Mouse (Mus musculus) CH12.LX (cell line): ENCODE measurements around the gene Olfr584.
A peak's percentile ranks its signal among the peaks of the same experiment; 100 is the strongest.

Experiments
- CHD1 ChIP-seq: IDR thresholded peaks from 2 replicates; pipeline ENCODE4 v1.6.1; 2012; ENCODE audit warnings: low read depth, low read length, improper control_type of control experiment, inconsistent platforms
- CTCF ChIP-seq, 2 experiments: IDR thresholded peaks in 1 of 2; conservative IDR thresholded peaks in 1 of 2; 2 replicates each; pipeline ENCODE4 v1.5.1; 2011 to 2012; ENCODE audit warnings: low read depth in 2 of 2, low read length in 2 of 2, improper control_type of control experiment in 1 of 2, inconsistent platforms in 1 of 2, mild to moderate bottlenecking in 1 of 2, moderate library complexity in 1 of 2
- E2F4 ChIP-seq: IDR thresholded peaks from 2 replicates; pipeline ENCODE4 v1.6.1; 2011; ENCODE audit warnings: low read depth, low read length, improper control_type of control experiment; ENCODE audit not compliant: insufficient replicate concordance
- ETS1 ChIP-seq: conservative IDR thresholded peaks from 2 replicates; pipeline ENCODE4 v1.6.1; 2012; ENCODE audit warnings: low read depth, mild to moderate bottlenecking, inconsistent platforms, low read length, improper control_type of control experiment, moderate library complexity
- GABPA ChIP-seq: IDR thresholded peaks from 2 replicates; pipeline ENCODE4 v1.6.1; 2012; ENCODE audit warnings: low read depth, low read length, improper control_type of control experiment, inconsistent platforms; ENCODE audit not compliant: insufficient replicate concordance
- MAFK ChIP-seq: IDR thresholded peaks from 2 replicates; pipeline ENCODE4 v1.6.1; 2011; ENCODE audit warnings: low read length, improper control_type of control experiment; ENCODE audit not compliant: insufficient replicate concordance
- MYC ChIP-seq: IDR thresholded peaks from 2 replicates; pipeline ENCODE4 v1.6.1; 2011; ENCODE audit warnings: low read depth, mild to moderate bottlenecking, improper control_type of control experiment, low read length
- POLR2A ChIP-seq: IDR thresholded peaks from 2 replicates; pipeline ENCODE4 v1.6.1; 2011; ENCODE audit warnings: low read depth, mild to moderate bottlenecking, improper control_type of control experiment, low read length
- SIN3A ChIP-seq: IDR thresholded peaks from 2 replicates; pipeline ENCODE4 v1.6.1; 2012; ENCODE audit warnings: low read length, improper control_type of control experiment, inconsistent platforms
- TCF12 ChIP-seq: IDR thresholded peaks from 2 replicates; pipeline ENCODE4 v1.6.1; 2014; ENCODE audit warnings: low read depth, mild to moderate bottlenecking, inconsistent platforms, low read length, improper control_type of control experiment
- USF1 ChIP-seq: IDR thresholded peaks from 2 replicates; pipeline ENCODE4 v1.6.1; 2014; ENCODE audit warnings: low read depth, mild to moderate bottlenecking, inconsistent platforms, low read length, improper control_type of control experiment

GRCm38 (mm10) chr7:103119406-103119805 is 37.7 kb downstream of the Olfr584 start:
- TF ChIP-seq POLR2A (no peak), CTCF (conservative IDR thresholded peaks at IDR 0.05 in 1 of 2, IDR thresholded peaks at IDR 0.05 in 1 of 2; ENCODE audit: low read depth in 2 of 2, low read length in 2 of 2) (peak in 1 of 2 experiments; percentile 35; a peak in 2 of 4 replicates), MYC (no peak), ETS1 (no peak), TCF12 (no peak), SIN3A (no peak), USF1 (no peak), CHD1 (no peak), GABPA (no peak), E2F4 (no peak), MAFK (no peak)
